Mouse (Mus musculus) CH12.LX (cell line): Measurements from ENCODE around the gene Cep164. TPM values are rescaled to one million over a fixed set of nuclear protein-coding genes. Genes with fewer than 3 reads are reported as not detected.

Experiments used
- DNase-seq: peaks from one replicate; pipeline ENCODE4 v3.0.0-alpha.2; 2013; ENCODE audit errors: extremely low read depth
- H3K27ac ChIP-seq: 2 replicates; pipeline ENCODE4 v1.5.1; 2012; ENCODE audit warnings: low read depth, mild to moderate bottlenecking, control low read depth, moderate library complexity; ENCODE audit not compliant: insufficient read depth
- H3K27me3 ChIP-seq: replicated peaks from 2 replicates; pipeline ENCODE3; 2012; ENCODE audit warnings: inconsistent platforms
- H3K36me3 ChIP-seq, 2 experiments: replicated peaks in 1 of 2; 2 replicates each; pipeline versions ENCODE3 to v1.6.1; 2012; ENCODE audit warnings: inconsistent platforms in 1 of 2, low read length in 1 of 2, mild to moderate bottlenecking in 1 of 2, mixed read lengths in 1 of 2, moderate library complexity in 1 of 2; ENCODE audit not compliant: control insufficient read depth in 1 of 2, insufficient read depth in 1 of 2
- H3K4me1 ChIP-seq, 2 experiments: 2 replicates each; pipeline ENCODE4 v1.6.1; 2012; ENCODE audit warnings: inconsistent platforms in 1 of 2, moderate library complexity in 1 of 2; ENCODE audit not compliant: insufficient read depth in 2 of 2, control insufficient read depth in 1 of 2
- H3K4me2 ChIP-seq: 2 replicates; pipeline ENCODE4 v1.6.1; 2012; ENCODE audit warnings: low read depth, mild to moderate bottlenecking, control low read depth; ENCODE audit not compliant: poor library complexity, insufficient read depth, severe bottlenecking
- H3K4me3 ChIP-seq, 3 experiments: fragments of 150-350 bp in 1 of 3; sonication (generic) in 1 of 3; replicated peaks in 1 of 3; 2 replicates each; pipeline versions ENCODE3 to v1.5.1; 2011 to 2012; ENCODE audit warnings: low read depth in 2 of 3, low read length in 2 of 3, mild to moderate bottlenecking in 2 of 3, moderate library complexity in 2 of 3, control low read depth in 1 of 3, improper control_type of control experiment in 1 of 3, inconsistent platforms in 1 of 3, mixed read lengths in 1 of 3; ENCODE audit not compliant: poor library complexity in 1 of 3
- H3K79me2 ChIP-seq: replicated peaks from 2 replicates; pipeline ENCODE4 v1.6.1; 2012; ENCODE audit warnings: mild to moderate bottlenecking, moderate library complexity; ENCODE audit not compliant: control insufficient read depth, poor library complexity, insufficient read depth, severe bottlenecking; ENCODE audit errors: extremely low read depth
- H3K9ac ChIP-seq: 2 replicates; pipeline ENCODE4 v1.6.1; 2012; ENCODE audit warnings: low read depth, mild to moderate bottlenecking, control low read depth, moderate library complexity; ENCODE audit not compliant: insufficient read depth
- H3K9me3 ChIP-seq: replicated peaks from 2 replicates; pipeline ENCODE3; 2012; ENCODE audit warnings: low read length, inconsistent platforms, mixed read lengths
- CHD1 ChIP-seq: IDR thresholded peaks from 2 replicates; pipeline ENCODE4 v1.6.1; 2012; ENCODE audit warnings: low read depth, low read length, improper control_type of control experiment, inconsistent platforms
- CTCF ChIP-seq, 2 experiments: IDR thresholded peaks in 1 of 2; conservative IDR thresholded peaks in 1 of 2; 2 replicates each; pipeline ENCODE4 v1.5.1; 2011 to 2012; ENCODE audit warnings: low read depth in 2 of 2, low read length in 2 of 2, improper control_type of control experiment in 1 of 2, inconsistent platforms in 1 of 2, mild to moderate bottlenecking in 1 of 2, moderate library complexity in 1 of 2
- EP300 ChIP-seq: IDR thresholded peaks from 2 replicates; pipeline ENCODE4 v1.6.1; 2011; ENCODE audit warnings: low read length, improper control_type of control experiment
- GABPA ChIP-seq: IDR thresholded peaks from 2 replicates; pipeline ENCODE4 v1.6.1; 2012; ENCODE audit warnings: low read depth, low read length, improper control_type of control experiment, inconsistent platforms; ENCODE audit not compliant: insufficient replicate concordance
- HCFC1 ChIP-seq: IDR thresholded peaks from 2 replicates; pipeline ENCODE4 v1.6.1; 2012; ENCODE audit warnings: low read depth, mild to moderate bottlenecking, inconsistent platforms, low read length, improper control_type of control experiment
- IRF4 ChIP-seq: IDR thresholded peaks from 2 replicates; pipeline ENCODE4 v1.6.1; 2014; ENCODE audit warnings: low read depth, mild to moderate bottlenecking, inconsistent platforms, low read length, improper control_type of control experiment
- KAT2A ChIP-seq: IDR thresholded peaks from 2 replicates; pipeline ENCODE4 v1.6.1; 2012; ENCODE audit warnings: low read length, improper control_type of control experiment, inconsistent platforms; ENCODE audit not compliant: insufficient replicate concordance
- MAFK ChIP-seq: IDR thresholded peaks from 2 replicates; pipeline ENCODE4 v1.6.1; 2011; ENCODE audit warnings: low read length, improper control_type of control experiment; ENCODE audit not compliant: insufficient replicate concordance
- MAX ChIP-seq: IDR thresholded peaks from 2 replicates; pipeline ENCODE4 v1.6.1; 2011; ENCODE audit warnings: low read length, improper control_type of control experiment
- POLR2AphosphoS2 ChIP-seq: IDR thresholded peaks from 2 replicates; pipeline ENCODE4 v1.6.1; 2011; ENCODE audit warnings: low read depth, low read length, improper control_type of control experiment
- USF1 ChIP-seq: IDR thresholded peaks from 2 replicates; pipeline ENCODE4 v1.6.1; 2014; ENCODE audit warnings: low read depth, mild to moderate bottlenecking, inconsistent platforms, low read length, improper control_type of control experiment
- ZC3H11A ChIP-seq: IDR thresholded peaks from 2 replicates; pipeline ENCODE4 v1.6.1; 2012; ENCODE audit warnings: low read depth, mild to moderate bottlenecking, inconsistent platforms, low read length, improper control_type of control experiment
- ZKSCAN1 ChIP-seq: IDR thresholded peaks from 2 replicates; pipeline ENCODE4 v1.6.1; 2012; ENCODE audit warnings: low read depth, inconsistent platforms, low read length, improper control_type of control experiment, borderline replicate concordance
- dilution Hi-C: fragments of 300-500 bp; cut with MboI; formaldehyde crosslinking; loops from 2 replicates; pipeline ENCODE4 v1.14.3; 2020; ENCODE audit warnings: low sequenced_read_pairs; ENCODE audit not compliant: extremely low pct_unique_long_range_greater_than_20kb, extremely low pct_ligation_motif_present
- in situ Hi-C: fragments of 300-500 bp; cut with MboI; formaldehyde crosslinking; loops from 3 replicates; pipeline ENCODE4 v1.14.3; 2019; ENCODE audit warnings: low sequenced_read_pairs, low pct_ligation_motif_present, low pct_unique_long_range_greater_than_20kb, mixed read lengths
- polyA plus RNA-seq: library from polyadenylated mRNA; unstranded; fragments of >175 nt; gene quantifications from 2 replicates; pipeline ENCODE4 v1.2.1, GENCODE M21; 2012; ENCODE audit warnings: low read depth; ENCODE audit not compliant: insufficient read length
- total RNA-seq, 2 experiments: library from RNA; depleted of rRNA; stranded (reverse); fragments of 300-350 nt in 1 of 2; fragments of >200 nt in 1 of 2; gene quantifications; 2 replicates each; pipeline ENCODE4 v1.2.3; 2012 to 2014

Gene Cep164
- total and polyA plus RNA-seq, 3 experiments, result 14.2 to 22.7 (median 21.7) TPM

DNA sequence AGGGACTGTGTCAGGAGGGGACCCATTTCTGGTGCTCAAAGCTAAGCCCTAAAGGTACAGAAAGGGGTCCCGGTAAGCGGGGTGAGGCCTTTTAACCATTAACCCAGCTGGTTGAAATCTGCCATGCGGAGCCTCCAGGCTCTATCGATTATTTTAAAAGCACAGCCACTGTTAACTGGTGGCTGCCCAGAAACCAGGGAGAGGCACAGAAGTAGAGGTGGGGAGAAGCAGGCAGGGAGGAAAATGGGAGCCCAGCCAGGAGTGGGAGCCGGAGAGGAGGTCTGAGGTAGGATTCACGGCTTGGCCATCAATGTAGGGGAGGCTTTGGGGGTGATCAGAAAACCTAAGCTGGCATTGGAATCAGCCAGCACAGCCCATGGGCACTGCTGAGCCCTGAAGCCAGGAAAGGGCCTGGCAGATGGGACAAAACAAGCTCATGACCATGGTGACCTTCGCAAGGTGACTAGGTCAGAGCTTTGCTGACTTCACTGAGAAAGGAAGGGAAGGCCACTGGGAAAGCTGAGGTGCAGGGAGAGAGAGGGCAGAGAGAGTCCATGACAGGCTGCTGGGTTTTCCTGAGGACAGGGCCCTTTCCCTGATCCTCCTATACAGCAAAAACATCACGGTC is 22.2 kb upstream of the Cep164 start:
- in situ Hi-C loops, result no loop called here
- Histone ChIP-seq H3K4me1 (peaks cover 0 to 16% of the 10 kb centered on the region in 2 experiments; a peak in 2 of 4 replicates), H3K79me2 (no peaks in the 10 kb centered on the region), H3K27ac (no peak overlapping the region), H3K36me3 (peaks cover 0 to 2% of the 10 kb centered on the region in 2 experiments), H3K9me3 (no peaks in the 10 kb centered on the region), H3K4me3 (no peak overlapping the region), H3K27me3 (no peaks in the 10 kb centered on the region), H3K4me2 (no peak overlapping the region), H3K9ac (no peak overlapping the region)
- dilution Hi-C loops, result no loop called here
- no peak for TF ChIP-seq EP300
- no peak for TF ChIP-seq MAFK
- no peak for TF ChIP-seq MAX
- no peak for TF ChIP-seq POLR2AphosphoS2
- no peak for DNase-seq

DNA sequence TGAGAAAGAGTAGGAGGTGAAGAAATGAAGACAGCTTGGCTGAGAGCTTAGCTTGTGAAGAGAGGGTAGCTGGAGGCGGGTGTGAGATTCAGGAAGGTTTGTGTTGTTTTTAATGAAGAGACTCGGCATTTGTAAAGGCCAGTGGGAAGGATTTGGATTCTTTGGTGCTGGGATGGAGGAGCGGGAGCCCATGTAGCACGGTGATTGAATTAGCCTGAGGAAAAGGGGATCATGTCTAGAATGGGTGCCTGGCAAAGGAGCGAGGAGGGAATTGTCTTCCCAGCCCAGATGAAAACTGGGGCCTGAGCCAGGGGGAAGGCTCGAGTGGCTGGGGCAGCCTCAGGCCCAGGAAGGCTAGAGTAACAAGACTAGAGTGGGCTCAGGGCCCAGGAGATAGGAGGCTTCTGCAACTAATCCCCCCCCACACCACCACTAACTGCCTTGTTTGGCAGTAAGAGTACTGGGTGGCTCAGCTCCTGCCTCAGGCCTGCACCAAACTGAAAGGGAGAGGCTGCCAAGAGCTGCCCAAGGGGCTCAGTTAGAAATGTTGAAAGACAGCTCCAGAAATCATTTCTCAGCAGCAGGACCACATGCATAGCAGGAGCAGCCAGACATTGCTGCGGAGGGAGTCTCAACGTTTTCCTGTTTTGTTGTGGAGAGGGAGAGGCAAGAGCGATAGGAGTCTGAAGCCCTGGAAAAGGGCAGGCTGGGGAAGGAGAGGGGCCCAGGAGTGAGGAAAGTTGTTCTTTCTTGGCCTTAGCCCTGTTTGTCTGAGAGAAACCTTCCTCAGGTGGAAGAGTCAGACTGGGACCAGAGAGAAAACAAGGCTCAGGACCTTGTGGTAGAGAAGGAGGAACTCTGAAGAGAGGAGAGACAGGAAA is 21.3 kb upstream of the Cep164 start:
- no peak for DNase-seq
- in situ Hi-C loops (no loop called here), dilution Hi-C loops (no loop called here)
- no peak overlapping the region for H3K9ac ChIP-seq
- TF ChIP-seq USF1, result no peak
- TF ChIP-seq CHD1, result no peak
- TF ChIP-seq CTCF (conservative IDR thresholded peaks at IDR 0.05 in 1 of 2, IDR thresholded peaks at IDR 0.05 in 1 of 2; ENCODE audit: low read depth in 2 of 2, low read length in 2 of 2), result no peak
- TF ChIP-seq HCFC1, result no peak
- no peak for TF ChIP-seq ZKSCAN1
- no peak for TF ChIP-seq IRF4
- no peak for TF ChIP-seq GABPA
- no peak for TF ChIP-seq KAT2A
- TF ChIP-seq ZC3H11A, result no peak
- H3K27me3 ChIP-seq, result no peaks in the 10 kb centered on the region
- H3K4me3 ChIP-seq, result no peak overlapping the region
- H3K79me2 ChIP-seq, result no peaks in the 10 kb centered on the region
- H3K4me2 ChIP-seq, result no peak overlapping the region
- peaks cover 0 to 16% of the 10 kb centered on the region in 2 experiments; a peak in 2 of 4 replicates for H3K4me1 ChIP-seq
- H3K27ac ChIP-seq, result no peak overlapping the region
- H3K36me3 ChIP-seq, result peaks cover 0 to 2% of the 10 kb centered on the region in 2 experiments
- no peaks in the 10 kb centered on the region for H3K9me3 ChIP-seq
